Mouse (Mus musculus): ENCODE measurements at regions not wholly inside any gene's neighbourhood (a gene's known extent, or its start where the extent isn't known, plus 50 kb on each side); places are given as distances from the start of the nearest gene placed in this dataset.

DNA sequence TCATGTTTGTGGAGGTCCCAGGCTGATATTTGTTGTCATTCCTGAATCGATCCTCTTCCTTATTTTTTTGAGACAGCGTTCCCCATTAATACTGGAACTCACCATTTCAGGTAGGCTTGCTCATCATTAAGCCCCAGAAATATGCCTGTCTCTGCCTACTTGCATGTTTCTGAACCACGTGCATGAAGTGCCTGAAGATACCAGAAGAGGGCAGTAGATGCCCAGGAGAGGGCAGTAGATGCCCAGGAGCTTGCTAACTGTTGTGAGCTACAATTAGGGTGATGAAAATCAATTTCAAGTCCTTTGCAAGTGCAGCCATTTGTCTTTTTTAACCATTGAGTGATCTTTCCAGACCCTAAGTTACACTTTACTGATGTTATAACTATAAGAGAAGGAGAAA is 871.6 kb upstream of the Ddx18 start:
- WGBS (ENCODE audit: insufficient replicate concordance), result 40% methylated on average over 3 of the region's 3 CpGs
- H3K9ac ChIP-seq (replicated peaks), result no peak overlapping the region
- no peaks in the 10 kb centered on the region for H3K36me3 ChIP-seq (replicated peaks; ENCODE audit: control insufficient read depth, insufficient read depth, low read depth)
- no peaks in the 10 kb centered on the region for H3K4me1 ChIP-seq (replicated peaks; ENCODE audit: control insufficient read depth in 2 of 2, insufficient read depth in 2 of 2, low read length in 1 of 2)
- no peak overlapping the region for H3K27ac ChIP-seq
- DNase-seq (ENCODE audit: low read depth in 3 of 3, low spot score in 3 of 3) (no peak), ATAC-seq (ENCODE audit: insufficient read depth) (no peak)
- no peaks in the 10 kb centered on the region for H3K27me3 ChIP-seq (ENCODE audit: control insufficient read depth, insufficient read depth, low read length)
- TF ChIP-seq EP300 (IDR thresholded peaks at IDR 0.05; ENCODE audit: low read depth), result no peak
- TF ChIP-seq CTCF (IDR thresholded peaks at IDR 0.05; ENCODE audit: low read depth), result peak; percentile 27; the same call in 1 of the 2 replicates
- H3K4me2 ChIP-seq (ENCODE audit: low read depth), result no peak overlapping the region
- no peaks in the 10 kb centered on the region for H3K9me3 ChIP-seq (ENCODE audit: control insufficient read depth, low read length)
- no peak overlapping the region for H3K4me3 ChIP-seq (ENCODE audit: insufficient read depth in 1 of 2, low read depth in 2 of 2, low read length in 2 of 2)

DNA sequence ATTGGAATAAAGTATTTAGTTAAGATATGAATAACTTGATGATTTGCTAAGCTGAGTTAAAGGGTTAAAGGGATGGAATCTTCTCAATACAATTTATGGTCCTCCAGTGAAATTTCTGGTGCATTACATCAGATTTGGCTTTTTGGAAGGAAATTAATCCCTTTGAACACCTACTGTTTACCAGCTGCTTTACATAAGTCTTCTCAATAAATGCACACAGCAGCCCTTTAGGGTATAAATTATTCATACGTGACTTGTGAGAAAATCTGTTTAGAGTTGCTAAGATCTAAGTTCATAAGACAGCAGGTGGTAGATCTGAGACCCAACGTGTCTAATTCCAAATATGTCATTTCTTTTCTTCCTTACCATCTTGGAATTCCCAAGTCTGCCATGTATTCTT is 855.7 kb upstream of the Ddx18 start:
- Histone ChIP-seq H3K9me3 (ENCODE audit: control insufficient read depth, low read length) (no peaks in the 10 kb centered on the region), H3K36me3 (replicated peaks; ENCODE audit: control insufficient read depth, insufficient read depth, low read depth) (no peaks in the 10 kb centered on the region), H3K27ac (no peak overlapping the region), H3K4me2 (ENCODE audit: low read depth) (no peak overlapping the region), H3K4me3 (ENCODE audit: insufficient read depth in 1 of 2, low read depth in 2 of 2, low read length in 2 of 2) (no peak overlapping the region), H3K9ac (replicated peaks) (no peak overlapping the region), H3K27me3 (ENCODE audit: control insufficient read depth, insufficient read depth, low read length) (no peaks in the 10 kb centered on the region), H3K4me1 (replicated peaks; ENCODE audit: control insufficient read depth in 2 of 2, insufficient read depth in 2 of 2, low read length in 1 of 2) (no peaks in the 10 kb centered on the region)
- no peak for DNase-seq (ENCODE audit: low read depth in 3 of 3, low spot score in 3 of 3)
- 50% methylated on average over 2 of the region's 2 CpGs for WGBS (ENCODE audit: insufficient replicate concordance)
- TF ChIP-seq CTCF (IDR thresholded peaks at IDR 0.05; ENCODE audit: low read depth) (no peak), EP300 (IDR thresholded peaks at IDR 0.05; ENCODE audit: low read depth) (no peak)
- ATAC-seq (ENCODE audit: insufficient read depth), result no peak

DNA sequence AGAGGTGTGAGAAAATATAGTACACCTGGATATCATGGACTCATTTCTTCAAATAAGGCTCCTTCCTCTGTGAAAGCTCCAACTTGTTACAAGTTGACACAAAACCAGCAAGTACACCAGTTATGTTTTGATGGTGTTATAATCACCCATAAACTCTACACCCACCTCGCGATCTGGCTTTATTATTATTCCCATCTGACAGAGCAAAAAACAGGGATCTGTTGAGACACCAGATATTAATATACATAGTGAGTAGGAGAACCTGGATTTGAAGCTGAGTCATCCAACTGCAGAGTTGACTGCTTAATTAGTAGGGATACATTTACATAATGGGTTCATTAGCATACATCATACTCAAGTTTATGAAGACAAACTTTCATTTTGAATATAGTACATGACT is 828.6 kb upstream of the Ddx18 start:
- TF ChIP-seq CTCF (IDR thresholded peaks at IDR 0.05; ENCODE audit: low read depth) (no peak), EP300 (IDR thresholded peaks at IDR 0.05; ENCODE audit: low read depth) (no peak)
- no peaks in the 10 kb centered on the region for H3K27me3 ChIP-seq (ENCODE audit: control insufficient read depth, insufficient read depth, low read length)
- DNase-seq (ENCODE audit: low read depth in 3 of 3, low spot score in 3 of 3) (no peak), ATAC-seq (ENCODE audit: insufficient read depth) (no peak)
- no peak overlapping the region for H3K9ac ChIP-seq (replicated peaks)
- no peak overlapping the region for H3K4me3 ChIP-seq (ENCODE audit: insufficient read depth in 1 of 2, low read depth in 2 of 2, low read length in 2 of 2)
- no peak overlapping the region for H3K4me2 ChIP-seq (ENCODE audit: low read depth)
- 65% methylated on average over 2 of the region's 2 CpGs for WGBS (ENCODE audit: insufficient replicate concordance)
- H3K27ac ChIP-seq, result no peak overlapping the region
- H3K9me3 ChIP-seq (ENCODE audit: control insufficient read depth, low read length), result no peaks in the 10 kb centered on the region
- no peaks in the 10 kb centered on the region for H3K36me3 ChIP-seq (replicated peaks; ENCODE audit: control insufficient read depth, insufficient read depth, low read depth)
- no peaks in the 10 kb centered on the region for H3K4me1 ChIP-seq (replicated peaks; ENCODE audit: control insufficient read depth in 2 of 2, insufficient read depth in 2 of 2, low read length in 1 of 2)

DNA sequence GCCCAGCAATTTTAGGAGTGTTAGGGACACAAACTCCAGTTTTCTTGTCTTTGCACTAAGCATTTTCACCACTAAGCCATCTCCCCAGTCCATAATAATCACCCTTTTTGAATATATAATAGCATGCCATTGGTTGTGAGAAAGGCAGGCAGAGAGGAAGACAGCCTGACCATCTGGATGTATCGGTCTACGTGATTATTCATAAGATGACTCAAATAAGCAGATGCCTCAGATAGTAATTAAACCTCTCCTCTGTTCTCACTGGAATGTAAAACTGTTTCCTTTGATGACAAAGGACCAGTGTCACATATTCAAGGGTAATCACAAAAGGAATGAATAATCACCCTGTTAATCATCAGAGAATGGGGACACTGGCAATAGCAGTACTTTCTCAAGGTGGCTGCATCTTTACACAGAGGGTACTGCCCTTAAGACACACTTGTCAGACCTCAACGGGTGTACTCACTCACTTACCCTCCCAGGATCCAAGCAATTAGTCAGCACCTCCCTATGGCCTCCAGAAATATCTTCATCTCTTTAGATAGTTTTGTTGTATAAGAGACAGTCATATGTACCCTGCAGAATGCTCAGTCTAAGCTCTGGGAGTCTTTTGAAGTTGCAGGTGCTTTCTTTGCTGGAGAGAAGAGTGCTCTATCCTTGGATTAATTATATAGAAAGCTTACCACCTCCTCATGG is 826.0 kb upstream of the Ddx18 start:
- no peaks in the 10 kb centered on the region for H3K9me3 ChIP-seq (ENCODE audit: control insufficient read depth, low read length)
- WGBS (ENCODE audit: insufficient replicate concordance), result 62% methylated on average over 3 of the region's 3 CpGs
- no peak overlapping the region for H3K4me3 ChIP-seq (ENCODE audit: insufficient read depth in 1 of 2, low read depth in 2 of 2, low read length in 2 of 2)
- no peak overlapping the region for H3K9ac ChIP-seq (replicated peaks)
- H3K27me3 ChIP-seq (ENCODE audit: control insufficient read depth, insufficient read depth, low read length), result no peaks in the 10 kb centered on the region
- H3K4me1 ChIP-seq (replicated peaks; ENCODE audit: control insufficient read depth in 2 of 2, insufficient read depth in 2 of 2, low read length in 1 of 2), result no peaks in the 10 kb centered on the region
- TF ChIP-seq CTCF (IDR thresholded peaks at IDR 0.05; ENCODE audit: low read depth) (no peak), EP300 (IDR thresholded peaks at IDR 0.05; ENCODE audit: low read depth) (no peak)
- ATAC-seq (ENCODE audit: insufficient read depth) (no peak), DNase-seq (ENCODE audit: low read depth in 3 of 3, low spot score in 3 of 3) (no peak)
- H3K4me2 ChIP-seq (ENCODE audit: low read depth), result no peak overlapping the region
- no peak overlapping the region for H3K27ac ChIP-seq
- H3K36me3 ChIP-seq (replicated peaks; ENCODE audit: control insufficient read depth, insufficient read depth, low read depth), result no peaks in the 10 kb centered on the region

DNA sequence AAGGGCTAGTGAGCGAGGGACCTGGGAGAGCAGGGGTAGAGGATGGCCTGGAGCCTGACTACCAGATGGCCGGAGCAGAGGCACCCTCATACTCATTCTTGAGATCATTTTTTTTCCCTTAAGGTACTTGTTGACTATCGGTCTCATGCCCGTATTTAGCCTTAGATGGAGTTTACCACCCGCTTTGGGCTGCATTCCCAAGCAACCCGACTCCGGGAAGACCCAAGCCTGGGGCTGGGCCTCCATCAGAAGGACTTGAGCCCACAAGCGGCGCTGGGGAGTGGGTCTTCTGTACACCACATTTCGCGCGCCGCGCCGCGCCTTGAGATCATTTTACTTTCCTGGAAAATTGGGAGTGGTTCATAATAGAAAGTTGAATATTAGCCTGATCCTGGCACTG is 789.2 kb upstream of the Ddx18 start:
- H3K9me3 ChIP-seq (ENCODE audit: control insufficient read depth, low read length), result no peaks in the 10 kb centered on the region
- H3K27ac ChIP-seq, result no peak overlapping the region
- TF ChIP-seq CTCF (IDR thresholded peaks at IDR 0.05; ENCODE audit: low read depth) (no peak), EP300 (IDR thresholded peaks at IDR 0.05; ENCODE audit: low read depth) (no peak)
- no peak overlapping the region for H3K4me2 ChIP-seq (ENCODE audit: low read depth)
- WGBS (ENCODE audit: insufficient replicate concordance), result 80% methylated on average over 16 of the region's 16 CpGs
- no peak overlapping the region for H3K4me3 ChIP-seq (ENCODE audit: insufficient read depth in 1 of 2, low read depth in 2 of 2, low read length in 2 of 2)
- no peaks in the 10 kb centered on the region for H3K4me1 ChIP-seq (replicated peaks; ENCODE audit: control insufficient read depth in 2 of 2, insufficient read depth in 2 of 2, low read length in 1 of 2)
- H3K36me3 ChIP-seq (replicated peaks; ENCODE audit: control insufficient read depth, insufficient read depth, low read depth), result no peaks in the 10 kb centered on the region
- peak; percentile 100 for ATAC-seq (ENCODE audit: insufficient read depth)
- H3K9ac ChIP-seq (replicated peaks), result no peak overlapping the region
- peak; percentile 96 to 99 (median 98) for DNase-seq (ENCODE audit: low read depth in 3 of 3, low spot score in 3 of 3)
- no peaks in the 10 kb centered on the region for H3K27me3 ChIP-seq (ENCODE audit: control insufficient read depth, insufficient read depth, low read length)
